Mouse (Mus musculus): ENCODE measurements around the gene Gm9044. TPM values are rescaled to one million over a fixed set of nuclear protein-coding genes. Genes with fewer than 3 reads are reported as not detected.
"Not testable (repeated sequence)": the region's sequence is repeated elsewhere in the genome, so short reads cannot be mapped to it uniquely, and the experiment has no call there.

Gm9044 gene
- total and polyA plus RNA-seq, 3 experiments, result not detected

GRCm38 (mm10) chr10:118282565-118282964, 49.6 kb downstream of the Gm9044 start:
- not testable (repeated sequence) for H3K4me1 ChIP-seq (ENCODE audit: control insufficient read depth in 1 of 2, insufficient read depth in 2 of 2, low read length in 2 of 2); H3K9ac ChIP-seq (ENCODE audit: control insufficient read depth, low read depth, low read length, poor library complexity, severe bottlenecking); H3K9me3 ChIP-seq (replicated peaks; ENCODE audit: insufficient read depth, low read length); H3K27ac ChIP-seq (ENCODE audit: control insufficient read depth, low read depth, low read length); H3K27me3 ChIP-seq (ENCODE audit: control insufficient read depth in 1 of 2, insufficient read depth in 2 of 2, low read length in 2 of 2); H3K36me3 ChIP-seq (ENCODE audit: control insufficient read depth in 1 of 2, insufficient read depth in 2 of 2, low read length in 2 of 2); DNase-seq (ENCODE audit: low read depth, low spot score); H3K4me3 ChIP-seq (ENCODE audit: control insufficient read depth in 1 of 2, insufficient read depth in 1 of 2, low read depth in 2 of 2, low read length in 2 of 2); H3K79me2 ChIP-seq (ENCODE audit: control insufficient read depth, insufficient read depth, low read length, poor library complexity)

Other genes starting within 250 kb of the Gm9044 start
- gene Mdm1, start 190.6 kb downstream of the Gm9044 start, total RNA-seq (2012; rRNA removed), result 27.9 and 28.0 TPM in 2 replicates
- 10 to 100 TPM in 1 of 2 experiments, not detected in 1; 44.5 TPM for gene Mdm1, start 190.6 kb downstream of the Gm9044 start, polyA plus RNA-seq (2012; ENCODE audit: insufficient read depth in 1 of 2, insufficient read length in 2 of 2, low read depth in 1 of 2, low replicate concordance in 2 of 2, missing spikeins in 1 of 2)
- not detected in 2 replicates for gene Il22, start 127.5 kb downstream of the Gm9044 start, total RNA-seq (2012; rRNA removed)
- not detected for gene Il22, start 127.5 kb downstream of the Gm9044 start, polyA plus RNA-seq (2012; ENCODE audit: insufficient read depth in 1 of 2, insufficient read length in 2 of 2, low read depth in 1 of 2, low replicate concordance in 2 of 2, missing spikeins in 1 of 2)
- 0.12 TPM in 1 of 2 replicates, not detected in the other for gene Gm32717, start 91.6 kb downstream of the Gm9044 start, total RNA-seq (2012; rRNA removed)
- under 1 TPM in 1 of 2 experiments, not detected in 1; 0.04 TPM for gene Gm32717, start 91.6 kb downstream of the Gm9044 start, polyA plus RNA-seq (2012; ENCODE audit: insufficient read depth in 1 of 2, insufficient read length in 2 of 2, low read depth in 1 of 2, low replicate concordance in 2 of 2, missing spikeins in 1 of 2)
- gene Gm32802, start 73.7 kb downstream of the Gm9044 start, total RNA-seq (2012; rRNA removed), result 0.12 TPM in 1 of 2 replicates, not detected in the other
- gene Gm32802, start 73.7 kb downstream of the Gm9044 start, polyA plus RNA-seq (2012; ENCODE audit: insufficient read depth in 1 of 2, insufficient read length in 2 of 2, low read depth in 1 of 2, low replicate concordance in 2 of 2, missing spikeins in 1 of 2), result under 1 TPM in 1 of 2 experiments, not detected in 1; 0.04 TPM
- not detected in 2 replicates for gene Iltifb, start 37.4 kb downstream of the Gm9044 start, total RNA-seq (2012; rRNA removed)
- not detected for gene Iltifb, start 37.4 kb downstream of the Gm9044 start, polyA plus RNA-seq (2012; ENCODE audit: insufficient read depth in 1 of 2, insufficient read length in 2 of 2, low read depth in 1 of 2, low replicate concordance in 2 of 2, missing spikeins in 1 of 2)
- not detected in 2 replicates for gene Gm9040, start 5.4 kb downstream of the Gm9044 start, total RNA-seq (2012; rRNA removed)
- gene Gm9040, start 5.4 kb downstream of the Gm9044 start, polyA plus RNA-seq (2012; ENCODE audit: insufficient read depth in 1 of 2, insufficient read length in 2 of 2, low read depth in 1 of 2, low replicate concordance in 2 of 2, missing spikeins in 1 of 2), result not detected
- 0.29 and 0.31 TPM in 2 replicates for gene Gm9045, start 5.4 kb upstream of the Gm9044 start, total RNA-seq (2012; rRNA removed)
- gene Gm9045, start 5.4 kb upstream of the Gm9044 start, polyA plus RNA-seq (2012; ENCODE audit: insufficient read depth in 1 of 2, insufficient read length in 2 of 2, low read depth in 1 of 2, low replicate concordance in 2 of 2, missing spikeins in 1 of 2), result under 1 TPM in 1 of 2 experiments, not detected in 1; 0.07 TPM
- gene Gm9046, start 10.8 kb upstream of the Gm9044 start, total RNA-seq (2012; rRNA removed), result not detected in 2 replicates
- not detected for gene Gm9046, start 10.8 kb upstream of the Gm9044 start, polyA plus RNA-seq (2012; ENCODE audit: insufficient read depth in 1 of 2, insufficient read length in 2 of 2, low read depth in 1 of 2, low replicate concordance in 2 of 2, missing spikeins in 1 of 2)
- gene Gm9048, start 16.3 kb upstream of the Gm9044 start, total RNA-seq (2012; rRNA removed), result not detected in 2 replicates
- not detected for gene Gm9048, start 16.3 kb upstream of the Gm9044 start, polyA plus RNA-seq (2012; ENCODE audit: insufficient read depth in 1 of 2, insufficient read length in 2 of 2, low read depth in 1 of 2, low replicate concordance in 2 of 2, missing spikeins in 1 of 2)
- 0.29 and 0.31 TPM in 2 replicates for gene Gm9049, start 21.7 kb upstream of the Gm9044 start, total RNA-seq (2012; rRNA removed)
- under 1 TPM in 1 of 2 experiments, not detected in 1; 0.07 TPM for gene Gm9049, start 21.7 kb upstream of the Gm9044 start, polyA plus RNA-seq (2012; ENCODE audit: insufficient read depth in 1 of 2, insufficient read length in 2 of 2, low read depth in 1 of 2, low replicate concordance in 2 of 2, missing spikeins in 1 of 2)
- not detected in 2 replicates for gene Ifng, start 108.6 kb upstream of the Gm9044 start, total RNA-seq (2012; rRNA removed)
- gene Ifng, start 108.6 kb upstream of the Gm9044 start, polyA plus RNA-seq (2012; ENCODE audit: insufficient read depth in 1 of 2, insufficient read length in 2 of 2, low read depth in 1 of 2, low replicate concordance in 2 of 2, missing spikeins in 1 of 2), result not detected